In genomic region chr16:94320223-94320622, GRCm38 (mm10) we compare ENCODE assay signal across 24 mouse cellular contexts. TPM values are rescaled to one million over a fixed set of nuclear protein-coding genes. Genes with fewer than 3 reads are reported as not detected.
DNase-seq lines count a peak whose midpoint lies in the region; ATAC-seq and TF ChIP-seq lines count a peak whose summit lies in the region.
"Had no signal": no experiment of that assay in that cellular context is flagged by ENCODE, and none has a peak within 500 bp of the region (broad histone marks: within the 10 kb centered on the region; RNA-seq: fewer than 3 reads in every experiment).

No protein-coding gene starts in this region.

- no peak for TF ChIP-seq CTCF in CH12.LX (conservative IDR thresholded peaks at IDR 0.05 in 1 of 2, IDR thresholded peaks at IDR 0.05 in 1 of 2; ENCODE audit: low read depth in 2 of 2, low read length in 2 of 2)

- no peak for TF ChIP-seq EP300 in CH12.LX (IDR thresholded peaks at IDR 0.05; ENCODE audit: low read length)

- H3K9ac ChIP-seq in CH12.LX (ENCODE audit: insufficient read depth, low read depth): no peak overlapping the region; the same call in 1 of the 2 replicates
- H3K9ac ChIP-seq: embryonic facial prominence, embryonic 13.5 days; embryonic facial prominence, embryonic 15.5 days; forebrain, embryonic 13.5 days; forebrain, embryonic 15.5 days; forebrain, postnatal 0 days had no signal

- H3K4me3 ChIP-seq in CH12.LX (replicated peaks in 1 of 3; ENCODE audit: low read depth in 2 of 3, low read length in 2 of 3, poor library complexity in 1 of 3): no peak overlapping the region
- H3K4me3 ChIP-seq in forebrain, embryonic 10.5 days: no peak overlapping the region
- H3K4me3 ChIP-seq: embryonic facial prominence, embryonic 13.5 days; embryonic facial prominence, embryonic 15.5 days; erythroblast, embryonic 14.5 days; forebrain, embryonic 13.5 days; forebrain, embryonic 15.5 days had no signal

- no peaks in the 10 kb centered on the region for H3K27me3 ChIP-seq in CH12.LX (replicated peaks)
- H3K27me3 ChIP-seq in forebrain, embryonic 10.5 days (ENCODE audit: poor library complexity, severe bottlenecking): peaks cover 2% of the 10 kb centered on the region; the same call in 1 of the 2 replicates
- H3K27me3 ChIP-seq: forebrain, embryonic 13.5 days; forebrain, embryonic 15.5 days had no signal

- dilution Hi-C loops in CH12.LX (cut with MboI; ENCODE audit: extremely low pct_ligation_motif_present, extremely low pct_unique_long_range_greater_than_20kb, low sequenced_read_pairs): no loop called here

- in situ Hi-C loops in CH12.LX (cut with MboI; ENCODE audit: low pct_ligation_motif_present, low pct_unique_long_range_greater_than_20kb, low sequenced_read_pairs): no loop called here

- no peak for DNase-seq in CH12.LX (ENCODE audit: extremely low read depth)
- DNase-seq in frontal cortex, postnatal 10 days (ENCODE audit: low spot score in 2 of 2): no peak
- DNase-seq in forebrain, embryonic 10.5 days (ENCODE audit: extremely low spot score, low spot score): no peak
- DNase-seq in layer of hippocampus, postnatal 25 days (ENCODE audit: extremely low spot score in 1 of 2, low spot score in 1 of 2): no peak
- DNase-seq: adrenal gland, adult 8-10 months; adrenal gland, postnatal 14 days; adrenal gland, postnatal 36 days; B cell, adult 2 months; cerebellum, adult 11-12 months; cerebellum, adult 2 months; cerebellum, adult 9-10 months; cerebellum, postnatal 10 days; cerebellum, postnatal 25 days; embryo, embryonic 11 days; forebrain, postnatal 0 days had no signal

- no peaks in the 10 kb centered on the region for H3K79me2 ChIP-seq in CH12.LX (replicated peaks; ENCODE audit: control insufficient read depth, extremely low read depth, insufficient read depth, poor library complexity, severe bottlenecking)

- H3K4me1 ChIP-seq in CH12.LX (ENCODE audit: control insufficient read depth in 1 of 2, insufficient read depth in 2 of 2): peaks cover 11 to 22% of the 10 kb centered on the region in 2 experiments
- H3K4me1 ChIP-seq in forebrain, embryonic 10.5 days: no peaks in the 10 kb centered on the region
- H3K4me1 ChIP-seq: embryonic facial prominence, embryonic 13.5 days; embryonic facial prominence, embryonic 15.5 days; forebrain, embryonic 13.5 days; forebrain, embryonic 15.5 days had no signal

- no peak for TF ChIP-seq POLR2A in CH12.LX (IDR thresholded peaks at IDR 0.05; ENCODE audit: low read depth, low read length)

- 0 out of 2 replicates have a peak, but pooled peaks have one; percentile 16 for ATAC-seq in common myeloid progenitor, adult 5-6 weeks (replicated peaks; ENCODE audit: low read depth, poor library complexity, severe bottlenecking)
- ATAC-seq: activated CD4-positive, CD25-positive, alpha-beta regulatory T cell, adult 4 months; CD4-positive, CD25-positive, alpha-beta regulatory T cell, adult 4 months; forebrain, embryonic 13.5 days; forebrain, embryonic 15.5 days; forebrain, postnatal 0 days; Patski had no signal

- H3K9me3 ChIP-seq in CH12.LX (replicated peaks; ENCODE audit: low read length): peaks cover 4% of the 10 kb centered on the region
- H3K9me3 ChIP-seq in forebrain, embryonic 10.5 days: no peaks in the 10 kb centered on the region
- H3K9me3 ChIP-seq: embryonic facial prominence, embryonic 13.5 days; embryonic facial prominence, embryonic 15.5 days; forebrain, embryonic 13.5 days; forebrain, embryonic 15.5 days had no signal

- 84% methylated on average over 5 of the region's 5 CpGs for WGBS in forebrain, embryonic 10.5 days

- H3K27ac ChIP-seq in CH12.LX (ENCODE audit: insufficient read depth, low read depth): peak overlapping the region; percentile 20; the same call in 1 of the 2 replicates
- no peak overlapping the region for H3K27ac ChIP-seq in forebrain, embryonic 10.5 days
- H3K27ac ChIP-seq: embryonic facial prominence, embryonic 13.5 days; embryonic facial prominence, embryonic 15.5 days; forebrain, embryonic 13.5 days; forebrain, embryonic 15.5 days had no signal

- H3K36me3 ChIP-seq in CH12.LX (replicated peaks in 1 of 2; ENCODE audit: control insufficient read depth in 1 of 2, insufficient read depth in 1 of 2, low read length in 1 of 2): no peaks in the 10 kb centered on the region
- H3K36me3 ChIP-seq in forebrain, embryonic 10.5 days (replicated peaks): no peaks in the 10 kb centered on the region
- H3K36me3 ChIP-seq: embryonic facial prominence, embryonic 13.5 days; embryonic facial prominence, embryonic 15.5 days; forebrain, embryonic 15.5 days had no signal

- H3K4me2 ChIP-seq in CH12.LX (ENCODE audit: insufficient read depth, low read depth, poor library complexity, severe bottlenecking): 0 out of 2 replicates have a peak overlapping the region, but pooled peaks have one; percentile 35
- H3K4me2 ChIP-seq: embryonic facial prominence, embryonic 13.5 days; embryonic facial prominence, embryonic 15.5 days; forebrain, embryonic 13.5 days; forebrain, embryonic 15.5 days had no signal

- TF ChIP-seq RAD21 in CH12.LX (IDR thresholded peaks at IDR 0.05; ENCODE audit: low read depth, low read length): no peak

TF ChIP-seq in CH12.LX, 34 proteins besides CTCF, POLR2A, EP300 and RAD21:
- TF ChIP-seq ZKSCAN1 (IDR thresholded peaks at IDR 0.05; ENCODE audit: borderline replicate concordance, low read depth, low read length) (no peak), PAX5 (IDR thresholded peaks at IDR 0.05; ENCODE audit: low read length) (no peak), KAT2A (IDR thresholded peaks at IDR 0.05; ENCODE audit: insufficient replicate concordance, low read length) (no peak), SIN3A (IDR thresholded peaks at IDR 0.05; ENCODE audit: low read length) (no peak), MAX (IDR thresholded peaks at IDR 0.05; ENCODE audit: low read length) (no peak), JUND (conservative IDR thresholded peaks at IDR 0.05; ENCODE audit: low read depth, low read length) (no peak), ZMIZ1 (IDR thresholded peaks at IDR 0.05; ENCODE audit: low read depth, low read length) (no peak)

RNA-seq across cellular contexts. Expression of gene Hlcs, which starts 6.9 kb away (rescaled TPM):
- total RNA-seq in CH12.LX (2012; rRNA removed): 7.8 and 9.4 TPM in 2 replicates
- 4.2 and 5.3 TPM in 2 replicates for total RNA-seq in CH12.LX (2014; rRNA removed)
- 11.3 and 12.5 TPM in 2 replicates for polyA plus RNA-seq in CH12.LX (2012; ENCODE audit: insufficient read length, low read depth)
- 8.7 and 11.3 TPM in 2 replicates for total RNA-seq in common myeloid progenitor, adult 5-6 weeks (2017)
- 14.4 and 15.5 TPM in 2 replicates for polyA plus RNA-seq in forebrain, embryonic 10.5 days (2016; fragmentation: Nextera tagmentation; extraction: Ambion mirVana)
- 10 to 100 TPM; 12.4 to 13.7 TPM for total RNA-seq in layer of hippocampus, postnatal 25 days (2021)

RNA-seq across cellular contexts. Expression of gene Ripply3, which starts 8.0 kb away (rescaled TPM):
- total RNA-seq in CH12.LX (2012; rRNA removed): 6.1 and 6.5 TPM in 2 replicates
- total RNA-seq in CH12.LX (2014; rRNA removed): 0.20 and 0.28 TPM in 2 replicates
- polyA plus RNA-seq in CH12.LX (2012; ENCODE audit: insufficient read length, low read depth): 1.0 and 1.3 TPM in 2 replicates
- not detected in 2 replicates for total RNA-seq in common myeloid progenitor, adult 5-6 weeks (2017)
- polyA plus RNA-seq in forebrain, embryonic 10.5 days (2016; fragmentation: Nextera tagmentation; extraction: Ambion mirVana): 4.6 and 5.8 TPM in 2 replicates
- total RNA-seq in layer of hippocampus, postnatal 25 days (2021): under 1 TPM; 0.17 to 0.23 TPM
- polyA plus RNA-seq: erythroblast, embryonic 14.5 days; Patski had no signal

RNA-seq across cellular contexts. Expression of gene Ttc3, which starts 50.2 kb away (rescaled TPM):
- total RNA-seq in CH12.LX (2012; rRNA removed) (65.2 and 74.5 TPM in 2 replicates), CH12.LX (2014; rRNA removed) (59.0 TPM in 2 replicates)
- 67.7 and 73.4 TPM in 2 replicates for polyA plus RNA-seq in CH12.LX (2012; ENCODE audit: insufficient read length, low read depth)
- total RNA-seq in common myeloid progenitor, adult 5-6 weeks (2017): 243 and 254 TPM in 2 replicates
- polyA plus RNA-seq in forebrain, embryonic 10.5 days (2016; fragmentation: Nextera tagmentation; extraction: Ambion mirVana): 304 and 306 TPM in 2 replicates
- total RNA-seq in layer of hippocampus, postnatal 25 days (2021): 100 to 1,000 TPM; 750 to 824 TPM

RNA-seq across cellular contexts. Expression of gene Pigp, which starts 51.4 kb away (rescaled TPM):
- total RNA-seq in CH12.LX (2012; rRNA removed) (55.9 and 63.8 TPM in 2 replicates), CH12.LX (2014; rRNA removed) (163 and 167 TPM in 2 replicates)
- polyA plus RNA-seq in CH12.LX (2012; ENCODE audit: insufficient read length, low read depth): 103 and 104 TPM in 2 replicates
- 15.8 and 31.0 TPM in 2 replicates for total RNA-seq in common myeloid progenitor, adult 5-6 weeks (2017)
- 89.3 and 94.9 TPM in 2 replicates for polyA plus RNA-seq in forebrain, embryonic 10.5 days (2016; fragmentation: Nextera tagmentation; extraction: Ambion mirVana)
- 10 to 100 TPM; 40.2 to 40.9 TPM for total RNA-seq in layer of hippocampus, postnatal 25 days (2021)
